Mouse (Mus musculus) kidney, adult 2 months (tissue): Measurements from ENCODE around the gene Rapgef1.

ENCODE experiments used
- CTCF ChIP-seq: fragments of 200-500 bp; conservative IDR thresholded peaks from 2 replicates; pipeline ENCODE4 v1.5.1; 2011; ENCODE audit warnings: low read depth, mild to moderate bottlenecking, control low read depth, low read length, moderate library complexity, mixed read lengths; ENCODE audit not compliant: insufficient read depth, insufficient read length
- POLR2A ChIP-seq: fragments of 200-500 bp; IDR thresholded peaks from one replicate; pipeline ENCODE4 v1.6.1; 2011; ENCODE audit warnings: low read depth, low read length, control low read depth

DNA sequence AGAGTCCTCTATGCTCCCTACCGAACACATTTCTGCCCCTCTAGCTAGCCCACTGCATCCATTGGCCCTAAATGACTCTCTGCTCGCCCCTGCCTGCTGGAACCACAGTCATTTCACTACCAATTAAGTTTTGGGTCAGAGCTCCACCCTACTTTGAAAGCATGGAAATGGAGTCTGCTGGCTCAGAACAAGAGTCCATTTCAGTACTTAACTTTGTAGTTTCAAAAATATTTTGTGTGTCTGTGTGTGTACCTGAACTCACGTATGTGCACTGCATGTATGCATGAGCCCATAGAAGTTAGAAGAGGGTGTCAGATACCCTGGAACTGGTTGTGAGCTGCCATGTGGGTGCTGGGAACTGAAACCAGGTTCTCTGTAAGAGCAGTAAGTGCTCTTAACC lies 7.8 kb downstream of the Rapgef1 start:
- no peak for TF ChIP-seq CTCF
- no peak for TF ChIP-seq POLR2A
